12 mouse cellular contexts compared by ENCODE assay signal in the genomic region with DNA sequence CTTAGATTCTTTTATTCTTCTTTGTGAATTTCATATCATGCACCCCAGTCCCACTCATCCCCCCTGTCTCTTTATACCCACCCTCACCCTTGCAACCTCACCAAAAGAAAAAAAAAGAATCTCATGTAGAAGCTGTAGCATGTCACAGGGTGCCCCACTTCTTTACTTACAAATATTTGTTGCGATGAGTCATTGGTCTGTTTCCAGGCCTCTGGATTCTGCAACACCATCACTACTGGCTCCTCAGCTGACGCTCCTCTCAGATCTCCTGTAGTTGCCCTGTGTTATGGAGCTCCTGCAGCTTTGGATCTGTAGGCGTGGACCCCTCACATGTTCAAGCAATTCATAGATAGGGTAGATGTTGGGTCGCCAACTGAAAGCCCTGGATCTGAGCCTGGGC. TPM values are rescaled to one million over a fixed set of nuclear protein-coding genes. Genes with fewer than 3 reads are reported as not detected.
"Had no signal": no experiment of that assay in that cellular context is flagged by ENCODE, and none has a peak within 500 bp of the region (broad histone marks: within the 10 kb centered on the region; RNA-seq: fewer than 3 reads in every experiment).

No protein-coding gene starts in this region.

- DNase-seq: liver, postnatal 0 days; lung, adult 2 months; lung, postnatal 14 days; lung, postnatal 36 days; right cerebral cortex, postnatal 14 days; thymus, adult 2 months; thymus, postnatal 25 days; thymus, postnatal 4 days had no signal

RNA-seq across cellular contexts. Expression of gene Avpr1b, which starts 59.3 kb away (rescaled TPM):
- total RNA-seq: megakaryocyte progenitor cell, adult 5-6 weeks; midbrain, postnatal 0 days; monocyte, adult 5-6 weeks; neutrophil, adult 5-6 weeks had no signal
